Mouse (Mus musculus): ENCODE measurements around the gene Fgf4. TPM values are rescaled to one million over a fixed set of nuclear protein-coding genes. Genes with fewer than 3 reads are reported as not detected.
A peak's percentile ranks its signal among the peaks of the same experiment; 100 is the strongest.
"Not testable (repeated sequence)": the region's sequence is repeated elsewhere in the genome, so short reads cannot be mapped to it uniquely, and the experiment has no call there.

Fgf4 gene
- total RNA-seq, 1 experiment from 2014 or later, result not detected

DNA sequence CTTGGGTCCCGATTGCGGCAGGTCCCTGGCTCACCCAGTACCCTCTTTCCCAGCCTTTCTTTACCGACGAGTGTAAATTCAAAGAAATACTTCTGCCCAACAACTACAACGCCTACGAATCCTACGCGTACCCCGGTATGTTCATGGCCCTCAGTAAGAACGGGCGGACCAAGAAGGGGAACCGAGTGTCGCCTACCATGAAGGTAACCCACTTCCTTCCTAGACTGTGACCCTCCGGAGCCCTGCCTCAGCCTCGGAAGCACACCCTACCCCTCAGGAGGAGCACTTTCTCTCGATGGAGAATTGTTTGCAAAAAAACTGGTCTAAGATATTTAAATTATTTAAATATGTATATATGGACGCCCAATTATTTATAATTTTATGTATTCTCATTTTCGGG lies 15.5 kb downstream of the Fgf4 start:
- no peak for ATAC-seq (replicated peaks; ENCODE audit: insufficient number of reproducible peaks, low FRiP score, low TSS enrichment, poor library complexity, severe bottlenecking)

DNA sequence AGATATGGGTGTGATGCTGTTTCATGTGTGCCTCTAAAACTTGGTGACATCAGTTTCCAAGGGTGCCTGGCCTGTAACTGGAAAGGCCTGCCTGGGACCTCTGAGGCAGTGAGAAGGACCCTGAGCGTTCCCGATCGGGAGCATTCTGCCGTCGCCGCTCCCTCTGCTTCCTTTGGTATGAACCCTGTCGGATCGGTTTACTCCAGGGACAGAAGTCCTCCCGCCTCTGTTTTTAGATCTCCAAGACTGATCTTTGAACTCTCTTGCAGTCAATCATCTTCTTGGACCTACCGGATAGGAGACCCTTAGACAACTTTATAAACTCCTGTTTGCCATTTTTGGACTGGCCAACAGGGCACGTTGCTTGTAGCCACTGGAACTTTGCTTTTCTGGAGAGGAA lies 16.0 kb downstream of the Fgf4 start:
- no peak for ATAC-seq (replicated peaks; ENCODE audit: insufficient number of reproducible peaks, low FRiP score, low TSS enrichment, poor library complexity, severe bottlenecking)

DNA sequence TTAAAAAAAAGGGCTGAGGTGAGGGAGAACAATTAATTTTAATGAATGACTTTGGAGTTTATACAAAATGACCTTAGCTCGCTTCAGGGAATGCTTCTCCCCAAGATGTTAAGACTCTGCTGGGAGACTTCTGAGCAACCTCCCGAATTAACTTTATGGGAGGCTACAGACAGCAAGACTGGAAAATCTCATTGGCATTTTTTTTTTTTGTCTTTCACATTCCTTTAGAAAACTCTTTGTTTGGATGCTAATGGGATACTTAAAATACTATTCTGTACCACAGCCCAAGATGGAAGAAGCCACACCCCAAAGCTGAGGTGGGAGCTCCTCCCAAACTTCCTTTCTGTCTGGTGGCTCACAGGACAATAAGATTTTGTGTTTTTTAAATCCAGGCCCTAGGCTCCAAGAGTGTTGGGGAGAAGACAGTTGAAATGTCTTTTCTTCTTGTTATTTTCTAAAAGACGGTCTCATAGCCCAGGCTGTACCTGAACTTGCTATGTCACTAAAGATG lies 17.0 kb downstream of the Fgf4 start:
- ATAC-seq (replicated peaks; ENCODE audit: insufficient number of reproducible peaks, low FRiP score, low TSS enrichment, poor library complexity, severe bottlenecking), result no peak

DNA sequence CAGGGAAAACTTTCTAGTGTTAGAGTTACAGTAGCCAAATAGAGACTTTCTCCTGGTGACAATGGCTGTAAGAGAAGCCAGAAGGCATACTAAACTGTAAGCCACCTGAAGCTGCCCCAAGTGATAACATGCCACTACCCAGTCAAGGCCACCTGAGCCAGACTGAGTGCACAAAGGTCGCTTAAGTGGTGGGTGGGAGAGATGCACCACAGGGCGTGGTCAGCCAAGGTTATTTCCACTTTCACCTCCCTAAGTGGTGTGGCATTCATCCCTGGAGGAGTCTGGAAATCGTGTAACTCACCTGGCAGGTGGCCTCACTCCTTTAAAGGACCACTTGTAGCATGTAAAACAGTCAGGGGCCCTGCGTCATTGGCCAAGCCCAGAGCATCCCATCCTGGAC lies 20.0 kb downstream of the Fgf4 start:
- ATAC-seq (replicated peaks; ENCODE audit: insufficient number of reproducible peaks, low FRiP score, low TSS enrichment, poor library complexity, severe bottlenecking), result no peak

DNA sequence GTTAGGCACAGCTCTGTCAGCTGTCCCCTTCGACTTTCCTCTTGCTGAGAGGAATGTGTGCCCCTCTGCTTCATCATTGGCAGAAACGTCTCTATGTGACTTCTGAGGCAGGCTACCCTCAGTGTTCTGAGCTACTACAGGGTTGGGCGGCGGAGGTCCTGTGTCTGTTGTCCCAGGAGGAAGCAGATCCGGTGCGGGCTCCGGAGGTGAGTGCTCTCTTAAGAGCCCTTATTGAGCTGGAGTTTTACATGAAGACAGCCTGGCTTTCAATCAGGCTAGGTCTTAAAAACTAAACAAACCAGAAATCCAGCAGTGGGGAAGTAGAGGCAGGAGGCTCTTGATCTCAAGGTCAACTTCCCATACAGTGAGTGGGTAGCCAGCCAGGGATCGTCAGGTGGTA lies 20.4 kb downstream of the Fgf4 start:
- no peak for ATAC-seq (replicated peaks; ENCODE audit: insufficient number of reproducible peaks, low FRiP score, low TSS enrichment, poor library complexity, severe bottlenecking)

DNA sequence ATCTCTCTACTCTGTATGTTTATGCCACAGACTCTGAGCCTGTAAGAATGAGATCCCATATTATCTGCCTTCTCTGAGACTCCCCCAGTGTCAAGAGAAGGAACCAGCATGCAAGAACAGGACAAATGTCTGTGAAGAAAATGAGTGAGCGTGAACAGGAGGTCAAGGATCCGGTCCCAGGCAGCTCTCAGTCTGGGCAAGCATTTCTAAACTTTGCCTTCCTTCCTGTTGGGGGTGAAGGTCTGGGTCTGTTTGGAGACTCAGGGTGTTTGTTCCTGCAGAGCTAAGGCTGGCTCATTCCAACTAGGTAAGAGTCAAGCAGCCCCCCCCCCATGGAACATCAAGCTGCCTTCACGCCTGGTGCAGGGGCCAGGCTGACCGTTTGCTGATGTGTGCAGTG lies 25.3 kb downstream of the Fgf4 start:
- no peak for ATAC-seq (replicated peaks; ENCODE audit: insufficient number of reproducible peaks, low FRiP score, low TSS enrichment, poor library complexity, severe bottlenecking)

DNA sequence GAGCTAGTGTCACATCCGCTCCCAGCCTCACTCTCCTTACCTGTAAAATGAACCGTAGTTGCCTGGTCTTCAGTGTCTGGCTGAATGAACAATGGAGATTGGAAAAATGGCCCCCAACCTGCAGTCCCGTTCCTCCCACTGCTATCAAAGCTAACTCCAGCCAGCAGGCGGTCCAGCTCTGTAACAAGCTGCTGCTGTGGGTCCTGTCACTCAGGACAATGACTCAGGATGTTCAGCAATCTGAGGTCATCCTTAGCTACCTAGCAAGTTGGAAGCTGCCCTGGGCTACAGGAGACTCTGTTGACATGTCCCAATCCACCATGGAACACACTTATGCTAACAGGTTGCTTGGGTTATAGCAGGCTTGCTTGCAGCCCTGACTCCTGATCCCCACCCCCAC lies 26.0 kb downstream of the Fgf4 start:
- no peak for ATAC-seq (replicated peaks; ENCODE audit: insufficient number of reproducible peaks, low FRiP score, low TSS enrichment, poor library complexity, severe bottlenecking)

DNA sequence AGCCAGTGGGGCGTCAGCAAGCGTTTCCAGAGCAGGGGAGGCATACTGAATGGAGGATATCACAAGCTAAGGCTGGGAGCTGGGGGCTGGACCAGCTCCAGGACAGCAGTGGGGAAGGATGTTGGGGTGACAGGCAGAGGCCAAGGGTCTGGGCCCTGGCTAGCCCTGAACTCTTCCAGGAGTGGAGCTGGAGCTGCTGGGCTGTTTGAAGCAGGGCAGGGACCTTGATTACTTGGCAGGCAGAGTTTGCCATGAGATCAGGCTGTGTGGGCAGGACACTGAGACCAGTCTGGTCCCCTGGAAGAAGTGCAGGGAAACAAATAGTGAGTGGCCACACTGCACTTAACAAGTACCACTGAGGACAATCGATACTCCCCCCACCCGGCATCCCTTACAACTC lies 27.1 kb downstream of the Fgf4 start:
- ATAC-seq (replicated peaks; ENCODE audit: insufficient number of reproducible peaks, low FRiP score, low TSS enrichment, poor library complexity, severe bottlenecking), result no peak

DNA sequence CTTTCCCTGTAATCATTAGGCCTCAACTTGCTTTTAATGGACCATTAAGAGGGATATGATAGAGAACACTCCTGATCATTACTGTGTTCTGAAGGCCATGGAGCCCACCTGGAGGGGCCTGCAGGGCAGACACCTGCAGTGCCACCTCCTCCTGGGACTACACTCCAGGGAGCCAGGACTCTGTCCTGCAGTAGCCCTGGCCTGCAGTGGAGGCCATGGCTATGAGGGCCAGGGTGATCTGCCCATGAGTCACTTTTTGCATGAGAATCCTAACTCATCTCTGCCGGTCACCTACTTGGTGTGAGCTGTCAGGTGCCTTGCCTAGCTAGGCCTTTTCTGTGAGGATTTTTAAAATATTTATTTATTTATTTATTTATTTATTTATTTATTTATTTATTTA lies 31.2 kb downstream of the Fgf4 start:
- ATAC-seq (replicated peaks; ENCODE audit: insufficient number of reproducible peaks, low FRiP score, low TSS enrichment, poor library complexity, severe bottlenecking), result no peak

DNA sequence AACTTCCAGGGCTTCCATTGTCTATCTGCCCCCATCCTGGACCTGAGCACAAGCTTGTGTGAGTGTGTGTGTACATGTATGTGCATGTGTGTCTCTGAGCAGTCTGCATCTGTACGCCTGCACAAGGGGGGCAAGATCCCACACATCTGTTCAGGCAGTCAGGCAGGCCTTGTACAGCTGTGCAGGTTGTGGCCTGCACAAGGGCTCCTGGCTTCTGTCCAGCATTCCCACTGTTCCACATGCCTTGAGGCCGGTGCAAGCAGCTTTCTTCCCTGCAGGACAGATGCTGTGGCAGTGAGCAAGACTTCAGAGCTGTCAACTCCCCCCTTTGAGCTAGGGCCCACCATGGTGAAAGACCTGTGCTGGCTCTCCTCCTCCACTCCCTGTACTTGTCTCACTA lies 35.9 kb downstream of the Fgf4 start:
- no peak for ATAC-seq (replicated peaks; ENCODE audit: insufficient number of reproducible peaks, low FRiP score, low TSS enrichment, poor library complexity, severe bottlenecking)

DNA sequence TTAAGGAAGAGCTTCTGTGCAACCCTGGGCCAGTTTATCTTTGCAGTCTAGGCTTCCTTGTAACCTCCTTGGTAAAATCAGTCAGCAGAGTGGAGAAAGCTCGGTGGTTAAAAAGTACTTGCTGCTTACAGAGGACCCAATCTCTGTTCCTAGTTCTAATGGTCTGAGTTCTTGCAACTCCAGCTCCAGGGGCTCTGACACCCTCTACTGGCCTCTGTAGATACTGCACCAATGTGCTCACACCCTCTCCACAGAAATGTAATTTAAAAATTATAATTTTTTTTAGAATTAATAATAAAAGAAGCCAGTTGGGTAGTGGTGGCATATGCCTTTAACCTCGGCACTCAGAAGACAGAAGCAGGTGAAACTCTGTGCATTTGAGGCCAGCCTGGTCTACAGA lies 40.5 kb downstream of the Fgf4 start:
- ATAC-seq (replicated peaks; ENCODE audit: insufficient number of reproducible peaks, low FRiP score, low TSS enrichment, poor library complexity, severe bottlenecking), result no peak

DNA sequence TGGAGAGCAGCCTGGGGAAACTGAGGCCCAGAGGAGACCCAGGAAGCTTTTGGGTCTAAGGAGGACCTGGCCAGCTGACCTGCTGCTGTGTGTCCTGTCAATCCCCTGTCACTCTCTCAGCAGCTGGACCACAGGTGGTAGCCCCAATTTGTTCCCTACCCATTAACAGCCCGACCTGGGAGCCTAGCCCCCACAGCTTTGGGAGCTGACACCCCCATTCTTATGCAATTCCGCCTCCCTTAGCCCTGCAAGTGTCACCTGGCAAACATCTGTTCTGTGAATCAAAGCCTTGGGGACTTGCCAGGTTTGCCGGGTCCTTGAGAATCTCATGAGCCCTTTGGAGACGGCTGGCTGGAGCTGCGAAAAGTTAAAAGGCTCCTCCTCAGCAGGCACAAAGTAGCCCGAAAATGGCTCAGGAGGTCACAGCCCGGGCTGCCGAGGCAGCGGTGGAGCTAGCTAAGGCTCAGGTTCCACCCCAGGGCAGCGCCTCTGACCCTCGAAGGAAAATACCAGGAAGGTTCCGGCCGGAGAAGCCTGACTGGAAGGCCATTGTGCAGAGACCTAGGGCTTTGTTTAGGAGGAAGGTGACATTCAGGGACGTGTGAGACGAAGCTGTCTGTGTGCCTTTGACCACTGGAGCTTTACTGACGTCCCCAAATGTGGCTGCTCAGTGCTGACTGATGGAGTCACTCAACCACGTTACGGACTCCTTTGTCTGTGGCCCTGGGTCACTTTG lies 41.6 kb downstream of the Fgf4 start:
- ATAC-seq (replicated peaks; ENCODE audit: insufficient number of reproducible peaks, low FRiP score, low TSS enrichment, poor library complexity, severe bottlenecking), result no peak

DNA sequence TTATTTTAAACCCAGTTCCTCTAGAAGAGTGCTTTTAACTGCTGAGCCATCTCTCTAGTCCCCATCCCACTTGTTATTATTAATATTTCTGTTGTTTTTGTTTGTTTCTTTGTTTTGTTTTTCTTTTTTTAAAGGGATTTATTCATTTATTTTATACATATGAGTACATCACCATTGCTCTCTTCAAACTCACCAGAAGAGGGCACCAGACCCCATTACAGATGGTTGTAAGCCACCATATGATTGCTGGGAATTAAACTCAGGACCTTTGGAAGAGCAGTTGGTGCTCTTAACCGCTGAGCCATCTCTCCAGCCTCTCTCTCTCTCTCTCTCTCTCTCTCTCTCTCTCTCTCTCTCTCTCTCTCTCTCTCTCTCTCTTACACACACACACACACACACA lies 43.5 kb downstream of the Fgf4 start:
- not testable (repeated sequence) for ATAC-seq (replicated peaks; ENCODE audit: insufficient number of reproducible peaks, low FRiP score, low TSS enrichment, poor library complexity, severe bottlenecking)

DNA sequence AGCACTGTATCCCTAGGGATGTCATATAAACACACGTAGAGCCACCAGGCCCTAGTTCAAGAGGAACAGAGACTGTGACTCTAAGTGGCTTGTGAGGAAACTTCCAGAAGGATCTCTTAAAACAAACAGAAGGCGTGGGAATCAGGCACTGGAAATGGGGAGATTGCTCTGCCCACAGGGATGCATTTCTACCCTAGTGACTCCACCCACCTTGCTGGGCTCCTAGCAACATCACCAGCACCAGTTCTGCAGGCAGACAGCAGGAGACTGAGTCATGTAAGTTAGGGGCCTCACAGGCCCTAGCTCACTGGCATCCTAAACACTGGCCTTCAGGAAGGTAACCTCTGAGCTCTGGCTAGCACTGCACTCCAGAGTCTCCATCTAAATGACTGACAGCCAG lies 44.7 kb downstream of the Fgf4 start:
- ATAC-seq (replicated peaks; ENCODE audit: insufficient number of reproducible peaks, low FRiP score, low TSS enrichment, poor library complexity, severe bottlenecking), result no peak

DNA sequence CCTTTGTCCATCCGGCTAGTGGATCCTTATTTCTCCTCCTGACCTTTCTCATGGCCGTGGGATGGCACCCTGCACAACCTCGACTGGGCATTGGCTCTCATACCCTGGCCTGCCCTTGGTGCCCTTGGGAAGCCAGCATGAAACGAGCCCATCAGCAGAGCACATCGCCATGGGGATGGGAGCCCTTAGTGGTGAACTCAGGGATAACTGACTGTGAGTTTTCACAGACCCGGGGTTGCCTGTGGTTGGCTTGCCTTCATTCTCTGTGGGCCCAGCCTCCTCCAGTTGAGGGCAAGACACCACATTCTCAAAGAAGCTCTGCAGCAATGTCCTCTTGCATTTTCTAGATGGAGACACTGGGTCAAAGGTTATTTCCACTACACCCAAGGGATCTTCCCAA lies 45.2 kb downstream of the Fgf4 start:
- no peak for ATAC-seq (replicated peaks; ENCODE audit: insufficient number of reproducible peaks, low FRiP score, low TSS enrichment, poor library complexity, severe bottlenecking)

DNA sequence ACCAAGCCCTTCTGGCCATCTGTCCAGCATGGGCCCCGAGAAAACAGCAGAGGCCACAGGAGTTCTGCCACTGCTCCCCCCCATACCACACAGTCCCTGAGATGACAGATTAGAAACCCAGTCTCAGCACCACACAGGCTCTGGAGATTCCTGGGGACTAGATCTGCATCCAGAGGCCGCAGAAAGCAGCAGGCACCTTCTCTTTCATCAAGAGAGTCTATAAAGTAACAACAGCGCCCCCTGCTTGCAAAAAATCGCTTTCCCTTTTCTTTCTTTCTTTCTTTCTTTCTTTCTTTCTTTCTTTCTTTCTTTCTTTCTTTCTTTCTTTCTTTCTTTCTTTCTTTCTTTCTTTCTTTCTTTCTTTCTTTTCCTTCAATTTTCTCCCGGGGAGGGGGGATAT lies 47.0 kb downstream of the Fgf4 start:
- no peak for ATAC-seq (replicated peaks; ENCODE audit: insufficient number of reproducible peaks, low FRiP score, low TSS enrichment, poor library complexity, severe bottlenecking)

DNA sequence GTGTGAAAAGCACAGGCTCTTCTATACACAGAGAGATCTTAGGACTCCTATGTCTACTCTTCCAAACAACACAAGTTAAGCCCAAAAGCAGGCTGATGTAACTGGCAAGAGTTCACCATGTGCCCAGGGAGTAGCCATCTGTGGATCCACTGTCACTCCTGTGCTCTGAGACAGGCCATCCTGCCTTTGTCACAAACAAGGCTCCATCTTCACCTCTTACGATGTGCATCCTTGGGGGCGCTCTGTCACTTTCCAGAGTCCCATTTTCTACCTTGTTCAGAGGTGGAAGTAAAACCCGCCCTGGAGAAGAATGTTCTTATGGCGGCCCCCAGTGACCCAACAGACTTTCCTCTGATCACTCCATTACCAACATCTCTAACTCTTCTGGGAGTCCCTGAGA lies 47.5 kb downstream of the Fgf4 start:
- no peak for ATAC-seq (replicated peaks; ENCODE audit: insufficient number of reproducible peaks, low FRiP score, low TSS enrichment, poor library complexity, severe bottlenecking)

DNA sequence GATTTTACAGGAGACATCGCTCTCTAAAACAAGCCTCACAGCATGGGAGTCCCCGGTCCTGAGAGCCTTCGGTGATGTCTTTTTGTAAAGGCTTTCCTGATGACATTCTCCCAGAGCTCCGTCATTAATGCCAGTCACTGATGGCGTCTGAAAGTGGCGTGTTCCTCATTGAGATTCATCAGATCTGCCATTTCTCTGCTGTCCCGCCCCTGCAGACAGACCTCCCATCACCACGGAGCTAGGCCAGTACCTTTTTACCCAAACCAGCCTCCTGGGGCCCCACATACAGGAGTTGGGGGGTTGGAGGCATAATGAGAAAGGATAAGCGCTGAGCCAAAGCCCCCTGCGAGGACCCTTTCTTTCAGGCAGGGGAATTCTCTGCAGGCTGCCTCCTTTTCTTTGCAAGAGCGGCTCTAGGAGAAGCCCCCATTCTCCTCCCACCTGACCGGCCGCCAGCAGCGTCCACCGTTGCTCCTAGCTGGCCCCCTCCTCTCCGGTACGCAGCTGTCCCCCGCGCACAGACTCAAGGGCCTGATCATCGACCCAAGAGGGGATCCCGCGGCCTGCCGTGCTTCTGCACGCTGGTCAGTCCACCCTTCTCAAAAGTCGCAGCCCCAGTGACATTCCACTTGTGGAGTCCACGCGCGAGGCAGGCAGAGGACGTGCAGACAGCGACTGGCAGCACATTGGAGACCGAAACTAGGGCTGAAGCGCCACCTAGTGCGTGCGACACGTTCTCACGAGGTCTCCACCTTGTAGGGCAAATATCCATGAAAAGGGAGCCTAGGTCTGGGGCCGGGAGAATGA lies 48.3 kb downstream of the Fgf4 start:
- ATAC-seq (replicated peaks; ENCODE audit: insufficient number of reproducible peaks, low FRiP score, low TSS enrichment, poor library complexity, severe bottlenecking), result peak; percentile 55; the same call in 1 of the 2 replicates

DNA sequence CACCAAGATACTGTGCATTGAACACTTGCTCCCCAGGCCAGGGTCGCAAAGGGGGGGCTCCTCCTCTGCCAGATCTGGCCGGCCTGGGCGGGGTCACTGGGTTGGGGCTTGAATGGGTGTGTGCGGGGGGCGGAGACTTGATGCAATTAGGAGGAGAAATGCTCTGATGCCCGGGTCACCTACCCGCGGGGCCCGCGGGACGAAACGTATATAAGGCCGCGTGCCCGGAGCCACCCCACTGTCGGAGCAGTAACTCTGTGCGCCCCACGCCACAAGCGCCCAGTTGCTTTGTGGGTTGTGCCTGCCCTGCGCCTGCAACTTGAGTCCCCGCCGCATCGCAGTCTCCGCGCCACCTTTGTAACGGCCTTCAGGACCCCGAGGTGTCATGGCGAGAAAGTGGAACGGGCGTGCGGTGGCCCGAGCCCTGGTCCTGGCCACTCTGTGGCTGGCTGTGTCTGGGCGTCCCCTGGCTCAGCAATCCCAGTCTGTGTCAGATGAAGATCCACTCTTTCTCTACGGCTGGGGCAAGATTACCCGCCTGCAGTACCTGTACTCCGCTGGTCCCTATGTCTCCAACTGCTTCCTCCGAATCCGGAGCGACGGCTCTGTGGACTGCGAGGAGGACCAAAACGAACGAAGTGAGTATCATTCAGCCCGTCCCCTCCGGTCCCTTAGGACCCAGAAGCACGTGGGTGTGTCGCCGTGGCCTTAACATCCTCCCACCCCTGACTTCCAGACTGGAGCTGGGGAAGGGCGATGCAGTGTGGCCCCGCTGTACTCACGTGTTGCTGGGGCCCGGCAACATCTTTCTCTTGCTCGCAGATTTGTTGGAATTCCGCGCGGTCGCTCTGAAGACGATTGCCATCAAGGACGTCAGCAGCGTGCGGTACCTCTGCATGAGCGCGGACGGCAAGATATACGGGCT lies 49.4 kb downstream of the Fgf4 start, which contains the start of gene Fgf15:
TSS of gene Fgf15 (plus strand) at position 238 of the 925 bp plus-strand sequence.
- no peak for ATAC-seq (replicated peaks; ENCODE audit: insufficient number of reproducible peaks, low FRiP score, low TSS enrichment, poor library complexity, severe bottlenecking)
